Mouse (Mus musculus) adrenal gland, adult 18-20 months (tissue): Measurements from ENCODE around the gene Pnp. TPM values are rescaled to one million over a fixed set of nuclear protein-coding genes. Genes with fewer than 3 reads are reported as not detected.

Source experiments
- total RNA-seq, 2 experiments: library from RNA; stranded (reverse); gene quantifications; 1 replicate in 1 of 2; 2 replicates in 1 of 2; pipeline ENCODE4 v1.2.3; 2021

The Pnp gene
- total RNA-seq, 2 experiments from 2014 or later, result 35.0 to 40.3 TPM

Other genes with a start within 250 kb of the Pnp start
- not detected for gene Olfr747, start 237.9 kb upstream of the Pnp start, total RNA-seq
- not detected for gene Olfr748, start 223.7 kb upstream of the Pnp start, total RNA-seq
- not detected for gene Olfr749, start 186.0 kb upstream of the Pnp start, total RNA-seq
- gene Ttc5, start 145.6 kb upstream of the Pnp start, total RNA-seq, result 10 to 100 TPM; 29.0 to 35.5 TPM
- gene Ccnb1ip1, start 123.3 kb upstream of the Pnp start, total RNA-seq, result not detected
- gene Parp2, start 123.2 kb upstream of the Pnp start, total RNA-seq, result 10 to 100 TPM; 21.0 to 22.7 TPM
- gene Tep1, start 60.5 kb upstream of the Pnp start, total RNA-seq, result 10 to 100 TPM; 22.2 to 25.2 TPM
- gene Klhl33, start 33.6 kb upstream of the Pnp start, total RNA-seq, result 1 to 10 TPM in 1 of 2 experiments, under 1 TPM in 1; 0.83 to 1.3 TPM
- gene Osgep, start 6.2 kb upstream of the Pnp start, total RNA-seq, result 10 to 100 TPM; 48.9 to 51.3 TPM
- gene Apex1, start 6.1 kb upstream of the Pnp start, total RNA-seq, result 10 to 100 TPM; 50.7 to 66.7 TPM
- 10 to 100 TPM; 54.8 to 63.0 TPM for gene Pip4p1, start 226 bp upstream of the Pnp start, total RNA-seq
- 10 to 100 TPM; 31.9 to 43.9 TPM for gene Gm49342, start 13.4 kb downstream of the Pnp start, total RNA-seq
- 1 to 10 TPM; 1.7 to 2.7 TPM for gene Pnp2, start 24.9 kb downstream of the Pnp start, total RNA-seq
- not detected for gene Rnase10, start 76.7 kb downstream of the Pnp start, total RNA-seq
- gene Rnase9, start 110.8 kb downstream of the Pnp start, total RNA-seq, result not detected
- gene Rnase11, start 119.1 kb downstream of the Pnp start, total RNA-seq, result not detected
- gene Rnase12, start 126.6 kb downstream of the Pnp start, total RNA-seq, result not detected
- gene Olfr750, start 143.4 kb downstream of the Pnp start, total RNA-seq, result under 1 TPM in 1 of 2 experiments, not detected in 1; 0.03 TPM
- 10 to 100 TPM; 44.8 to 61.9 TPM for gene Rnase4, start 160.0 kb downstream of the Pnp start, total RNA-seq
- 1 to 10 TPM; 4.9 to 9.2 TPM for gene Ang, start 160.1 kb downstream of the Pnp start, total RNA-seq
- gene Eddm3b, start 183.3 kb downstream of the Pnp start, total RNA-seq, result not detected
- gene Rnase6, start 192.8 kb downstream of the Pnp start, total RNA-seq, result 1 to 10 TPM; 1.3 to 2.0 TPM
- not detected for gene Rnase1, start 215.7 kb downstream of the Pnp start, total RNA-seq
- not detected for gene Rnase2b, start 231.2 kb downstream of the Pnp start, total RNA-seq